Mouse (Mus musculus) cerebellum, adult 2 months (tissue): ENCODE data around the gene Hapln2. TPM values are rescaled to one million over a fixed set of nuclear protein-coding genes. Genes with fewer than 3 reads are reported as not detected.

ENCODE experiments used
- DNase-seq, 2 experiments: peaks; one replicate each; pipeline ENCODE4 v3.0.0; 2021
- H3K27ac ChIP-seq: fragments of 200-500 bp; 2 replicates; pipeline ENCODE4 v1.5.1; 2012; ENCODE audit warnings: low read length, control low read depth, inconsistent platforms; ENCODE audit not compliant: insufficient read depth
- H3K27me3 ChIP-seq: fragments of 200-500 bp; 2 replicates; pipeline ENCODE4 v1.6.1; 2012; ENCODE audit warnings: inconsistent platforms, mild to moderate bottlenecking, low read length, moderate library complexity; ENCODE audit not compliant: control insufficient read depth, insufficient read depth
- H3K4me1 ChIP-seq: fragments of 200-500 bp; 2 replicates; pipeline ENCODE4 v1.6.1; 2011; ENCODE audit warnings: low read length; ENCODE audit not compliant: control insufficient read depth, insufficient read depth
- H3K4me3 ChIP-seq: fragments of 200-500 bp; replicated peaks from 2 replicates; pipeline ENCODE3; 2011; ENCODE audit warnings: mild to moderate bottlenecking, low read depth, low read length, control low read depth; ENCODE audit not compliant: insufficient read depth
- CTCF ChIP-seq: fragments of 200-500 bp; IDR thresholded peaks from 2 replicates; pipeline ENCODE4 v1.5.1; 2011; ENCODE audit warnings: low read depth, mild to moderate bottlenecking, control low read depth, low read length, moderate library complexity, borderline replicate concordance; ENCODE audit not compliant: insufficient read depth
- POLR2A ChIP-seq: fragments of 200-500 bp; IDR thresholded peaks from 2 replicates; pipeline ENCODE4 v1.6.1; 2011; ENCODE audit warnings: low read length, control low read depth, borderline replicate concordance; ENCODE audit not compliant: insufficient read depth
- WGBS: fragments of 180-500 bp; shearing (Covaris S2); methylation state at CpG from one replicate; pipeline ENCODE4 v1.1.7; 2018; 5-methylcytosine and 5-hydroxymethylcytosine counted together
- polyA plus RNA-seq: library from polyadenylated mRNA; depleted of rRNA; stranded (reverse); fragments of >200 nt; gene quantifications from 2 replicates; pipeline ENCODE4 v1.2.3, GENCODE M21; 2012

The Hapln2 gene
- polyA plus RNA-seq, 1 experiment: 112 TPM

- Histone ChIP-seq H3K27me3 (no peaks in the 10 kb centered on the region), H3K4me3 (no peak overlapping the region), H3K4me1 (peaks cover 5% of the 10 kb centered on the region; the same call in 1 of the 2 replicates), H3K27ac (no peak overlapping the region)
- no peak for TF ChIP-seq POLR2A
- no peak for TF ChIP-seq CTCF
- WGBS: 86% methylated on average over 6 of the region's 6 CpGs
- no peak for DNase-seq
Observed at GRCm38 (mm10) chr3:88057030-88057429, 29.6 kb upstream of the Hapln2 start.

- no peak for DNase-seq
- Histone ChIP-seq H3K27me3 (no peaks in the 10 kb centered on the region), H3K27ac (no peak overlapping the region), H3K4me3 (no peak overlapping the region), H3K4me1 (no peaks in the 10 kb centered on the region)
- TF ChIP-seq CTCF: no peak
- TF ChIP-seq POLR2A: no peak
- WGBS: 88% methylated on average over 3 of the region's 3 CpGs
Observed at GRCm38 (mm10) chr3:88049532-88049931, 22.1 kb upstream of the Hapln2 start.

- WGBS: 11% methylated on average over 36 of the region's 36 CpGs
- 0 out of 2 replicates have a peak within 1 kb of the TSS, but pooled peaks have one; percentile 14 for H3K27ac ChIP-seq
- TF ChIP-seq POLR2A (peak; percentile 53; the same call in 1 of the 2 replicates), CTCF (no peak)
- peak; percentile 83 to 91 for DNase-seq
- H3K27me3 ChIP-seq: no peaks in the 10 kb centered on the region; the same call in 1 of the 2 replicates
- no peaks in the 10 kb centered on the region for H3K4me1 ChIP-seq
- H3K4me3 ChIP-seq: peak within 1 kb of the TSS; percentile 64
Observed at GRCm38 (mm10) chr3:88042661-88043421, 15.5 kb upstream of the Hapln2 start, which contains the start of gene Gpatch4. Gene Gpatch4, plus strand, starts transcription at chr3:88043108.

GRCm38 (mm10) chr3:88035561-88036293 is 8.3 kb upstream of the Hapln2 start:
- no peaks in the 10 kb centered on the region; the same call in 1 of the 2 replicates for H3K27me3 ChIP-seq
- H3K27ac ChIP-seq: no peak overlapping the region
- no peaks in the 10 kb centered on the region for H3K4me1 ChIP-seq
- TF ChIP-seq CTCF: no peak
- TF ChIP-seq POLR2A: no peak
- no peak for DNase-seq
- WGBS: 62% methylated on average over 1 of the region's 1 CpGs
- H3K4me3 ChIP-seq: no peak overlapping the region

GRCm38 (mm10) chr3:88033506-88033905 is 6.1 kb upstream of the Hapln2 start:
- DNase-seq: no peak
- Histone ChIP-seq H3K27ac (no peak overlapping the region), H3K4me1 (no peaks in the 10 kb centered on the region), H3K4me3 (no peak overlapping the region), H3K27me3 (no peaks in the 10 kb centered on the region; the same call in 1 of the 2 replicates)
- 66% methylated on average over 5 of the region's 5 CpGs for WGBS
- TF ChIP-seq POLR2A: no peak
- no peak for TF ChIP-seq CTCF

- H3K27me3 ChIP-seq: no peaks in the 10 kb centered on the region; the same call in 1 of the 2 replicates
- peak overlapping the region; percentile 72; the same call in 1 of the 2 replicates for H3K27ac ChIP-seq
- H3K4me1 ChIP-seq: no peaks in the 10 kb centered on the region
- H3K4me3 ChIP-seq: peak overlapping the region; percentile 34
- no peak for TF ChIP-seq CTCF
- no peak for TF ChIP-seq POLR2A
- WGBS: 21% methylated on average over 19 of the region's 19 CpGs
- DNase-seq: peak in 1 of 2 experiments; percentile 33
Observed at GRCm38 (mm10) chr3:88030608-88031395, 3.4 kb upstream of the Hapln2 start.

- Histone ChIP-seq H3K4me1 (peaks cover 4% of the 10 kb centered on the region; the same call in 1 of the 2 replicates), H3K27me3 (no peaks in the 10 kb centered on the region; the same call in 1 of the 2 replicates), H3K4me3 (no peak overlapping the region), H3K27ac (peak overlapping the region; percentile 23; the same call in 1 of the 2 replicates)
- no peak for DNase-seq
- 51% methylated on average over 7 of the region's 7 CpGs for WGBS
- no peak for TF ChIP-seq POLR2A
- no peak for TF ChIP-seq CTCF
Observed at GRCm38 (mm10) chr3:88026823-88027222, 560 bp downstream of the Hapln2 start.
